Mouse (Mus musculus): ENCODE measurements at regions not wholly inside any gene's neighbourhood (a gene's known extent, or its start where the extent isn't known, plus 50 kb on each side); places are given as distances from the start of the nearest gene placed in this dataset.

- DNase-seq (ENCODE audit: low spot score in 2 of 2) = no peak
Measured at GRCm38 (mm10) chr11:86881710-86882109, 74.2 kb upstream of the Dhx40 start.

GRCm38 (mm10) chr11:86879356-86879905, 71.9 kb upstream of the Dhx40 start:
- no peak for DNase-seq (ENCODE audit: low spot score in 2 of 2)

GRCm38 (mm10) chr11:86878327-86879065, 71.0 kb upstream of the Dhx40 start:
- DNase-seq (ENCODE audit: low spot score in 2 of 2) = no peak

- no peak for DNase-seq (ENCODE audit: low spot score in 2 of 2)
Measured at GRCm38 (mm10) chr11:86876509-86876908, 69.0 kb upstream of the Dhx40 start.

- no peak for DNase-seq (ENCODE audit: low spot score in 2 of 2)
Measured at GRCm38 (mm10) chr11:86875738-86876137, 68.2 kb upstream of the Dhx40 start.

- peak; percentile 58 to 62 for DNase-seq (ENCODE audit: low spot score in 2 of 2)
Measured at GRCm38 (mm10) chr11:86874666-86875295, 67.2 kb upstream of the Dhx40 start.

- DNase-seq (ENCODE audit: low spot score in 2 of 2) = no peak
Measured at GRCm38 (mm10) chr11:86873406-86873700, 65.8 kb upstream of the Dhx40 start.

- DNase-seq (ENCODE audit: low spot score in 2 of 2) = no peak
Measured at GRCm38 (mm10) chr11:86872537-86873405, 65.2 kb upstream of the Dhx40 start.

GRCm38 (mm10) chr11:86871782-86872181, 64.2 kb upstream of the Dhx40 start:
- DNase-seq (ENCODE audit: low spot score in 2 of 2) = no peak

- no peak for DNase-seq (ENCODE audit: low spot score in 2 of 2)
Measured at GRCm38 (mm10) chr11:86870486-86871165, 63.1 kb upstream of the Dhx40 start.

- DNase-seq (ENCODE audit: low spot score in 2 of 2) = no peak
Measured at GRCm38 (mm10) chr11:86866931-86867330, 59.4 kb upstream of the Dhx40 start.

- DNase-seq (ENCODE audit: low spot score in 2 of 2) = no peak
Measured at GRCm38 (mm10) chr11:86859864-86860528, 52.5 kb upstream of the Dhx40 start.

GRCm38 (mm10) chr11:86859236-86859817, 51.8 kb upstream of the Dhx40 start:
- no peak for DNase-seq (ENCODE audit: low spot score in 2 of 2)

GRCm38 (mm10) chr11:86858211-86858610, 50.7 kb upstream of the Dhx40 start:
- no peak for DNase-seq (ENCODE audit: low spot score in 2 of 2)
